Mouse (Mus musculus) testis, postnatal 10 days (tissue): ENCODE data around the gene Isx.
A peak's percentile ranks its signal among the peaks of the same experiment; 100 is the strongest.

Experiments used
- DNase-seq: peaks from one replicate; pipeline ENCODE4 v3.0.0; 2021; ENCODE audit warnings: low spot score

The Isx gene

GRCm38 (mm10) chr8:74901765-74902164 is 28.8 kb downstream of the Isx start:
- DNase-seq, result no peak

GRCm38 (mm10) chr8:74903054-74903842 is 30.3 kb downstream of the Isx start:
- DNase-seq, result no peak

- no peak for DNase-seq
Measured at GRCm38 (mm10) chr8:74906333-74906732, 33.4 kb downstream of the Isx start.

GRCm38 (mm10) chr8:74910708-74911107 is 37.7 kb downstream of the Isx start:
- DNase-seq, result no peak

GRCm38 (mm10) chr8:74920691-74921421 is 47.9 kb downstream of the Isx start:
- no peak for DNase-seq

- no peak for DNase-seq
Measured at GRCm38 (mm10) chr8:74921882-74922518, 49.0 kb downstream of the Isx start.

- no peak for DNase-seq
Measured at GRCm38 (mm10) chr8:74927940-74928339, 55.0 kb downstream of the Isx start.

GRCm38 (mm10) chr8:74930731-74931130 is 57.8 kb downstream of the Isx start:
- DNase-seq, result peak; percentile 39

- peak; percentile 72 for DNase-seq
Measured at GRCm38 (mm10) chr8:74935308-74935707, 62.3 kb downstream of the Isx start.

- no peak for DNase-seq
Measured at GRCm38 (mm10) chr8:74936656-74937055, 63.7 kb downstream of the Isx start.

- no peak for DNase-seq
Measured at GRCm38 (mm10) chr8:74942056-74942455, 69.1 kb downstream of the Isx start.
